Mouse (Mus musculus): ENCODE data around the gene Carm1. TPM values are rescaled to one million over a fixed set of nuclear protein-coding genes. Genes with fewer than 3 reads are reported as not detected.
"Not testable (repeated sequence)": the region's sequence is repeated elsewhere in the genome, so short reads cannot be mapped to it uniquely, and the experiment has no call there.

Carm1 gene
- polyA plus RNA-seq, 1 experiment, result 98.5 TPM

- Histone ChIP-seq H3K36me3 (ENCODE audit: control insufficient read depth, insufficient read depth, low read length) (no peaks in the 10 kb centered on the region), H3K27ac (ENCODE audit: control insufficient read depth, insufficient read depth, low read length) (no peak overlapping the region), H3K4me3 (ENCODE audit: control insufficient read depth, insufficient read depth, low read length) (no peak overlapping the region), H3K4me1 (replicated peaks; ENCODE audit: control insufficient read depth, insufficient read depth, low read length) (no peaks in the 10 kb centered on the region), H3K27me3 (ENCODE audit: control insufficient read depth, insufficient read depth, low read length) (no peaks in the 10 kb centered on the region)
- no peak for DNase-seq
- TF ChIP-seq POLR2A (IDR thresholded peaks at IDR 0.05; ENCODE audit: control insufficient read depth, extremely low read depth, insufficient read depth, low read length, poor library complexity) (no peak), CTCF (IDR thresholded peaks at IDR 0.05; ENCODE audit: borderline replicate concordance, control insufficient read depth, extremely low read depth, insufficient read depth, low read length, poor library complexity) (no peak)
- WGBS, result 86% methylated on average over 6 of the region's 6 CpGs
Measured at GRCm38 (mm10) chr9:21517947-21518495, 28.7 kb upstream of the Carm1 start.

- not testable (repeated sequence) for DNase-seq; H3K4me3 ChIP-seq (ENCODE audit: control insufficient read depth, insufficient read depth, low read length); H3K4me1 ChIP-seq (replicated peaks; ENCODE audit: control insufficient read depth, insufficient read depth, low read length); H3K36me3 ChIP-seq (ENCODE audit: control insufficient read depth, insufficient read depth, low read length); H3K27me3 ChIP-seq (ENCODE audit: control insufficient read depth, insufficient read depth, low read length); H3K27ac ChIP-seq (ENCODE audit: control insufficient read depth, insufficient read depth, low read length)
- 91% methylated on average over 6 of the region's 6 CpGs for WGBS
Measured at GRCm38 (mm10) chr9:21518690-21519089, 28.0 kb upstream of the Carm1 start.

- no peak for DNase-seq
- TF ChIP-seq CTCF (IDR thresholded peaks at IDR 0.05; ENCODE audit: borderline replicate concordance, control insufficient read depth, extremely low read depth, insufficient read depth, low read length, poor library complexity) (no peak), POLR2A (IDR thresholded peaks at IDR 0.05; ENCODE audit: control insufficient read depth, extremely low read depth, insufficient read depth, low read length, poor library complexity) (no peak)
- WGBS, result 23% methylated on average over 7 of the region's 7 CpGs
Measured at GRCm38 (mm10) chr9:21525142-21525936, 21.4 kb upstream of the Carm1 start.

GRCm38 (mm10) chr9:21525937-21526633 lies 20.6 kb upstream of the Carm1 start, which contains the start of gene AB124611:
TSS of gene AB124611 (plus strand) at chr9:21526176.
- Histone ChIP-seq H3K4me3 (ENCODE audit: control insufficient read depth, insufficient read depth, low read length) (peak within 1 kb of the TSS; percentile 72), H3K27me3 (ENCODE audit: control insufficient read depth, insufficient read depth, low read length) (no peaks in the 10 kb centered on the region), H3K4me1 (replicated peaks; ENCODE audit: control insufficient read depth, insufficient read depth, low read length) (peaks cover 17% of the 10 kb centered on the region), H3K36me3 (ENCODE audit: control insufficient read depth, insufficient read depth, low read length) (no peaks in the 10 kb centered on the region), H3K27ac (ENCODE audit: control insufficient read depth, insufficient read depth, low read length) (peak within 1 kb of the TSS; percentile 33; the same call in 1 of the 2 replicates)
- TF ChIP-seq CTCF (IDR thresholded peaks at IDR 0.05; ENCODE audit: borderline replicate concordance, control insufficient read depth, extremely low read depth, insufficient read depth, low read length, poor library complexity) (peak; percentile 34; the same call in 1 of the 2 replicates), POLR2A (IDR thresholded peaks at IDR 0.05; ENCODE audit: control insufficient read depth, extremely low read depth, insufficient read depth, low read length, poor library complexity) (no peak)
- WGBS, result 14% methylated on average over 14 of the region's 14 CpGs
- DNase-seq, result peak; percentile 57

More at GRCm38 (mm10) chr9:21525142-21525936, 21.4 kb upstream of the Carm1 start:
- H3K4me3 ChIP-seq (ENCODE audit: control insufficient read depth, insufficient read depth, low read length), result peak overlapping the region; percentile 72; the same call in 1 of the 2 replicates
- peak overlapping the region; percentile 30; the same call in 1 of the 2 replicates for H3K27ac ChIP-seq (ENCODE audit: control insufficient read depth, insufficient read depth, low read length)
- H3K36me3 ChIP-seq (ENCODE audit: control insufficient read depth, insufficient read depth, low read length), result no peaks in the 10 kb centered on the region
- H3K27me3 ChIP-seq (ENCODE audit: control insufficient read depth, insufficient read depth, low read length), result no peaks in the 10 kb centered on the region
- H3K4me1 ChIP-seq (replicated peaks; ENCODE audit: control insufficient read depth, insufficient read depth, low read length), result peaks cover 17% of the 10 kb centered on the region

- H3K4me3 ChIP-seq (ENCODE audit: control insufficient read depth, insufficient read depth, low read length), result peak overlapping the region; percentile 72
- no peaks in the 10 kb centered on the region for H3K36me3 ChIP-seq (ENCODE audit: control insufficient read depth, insufficient read depth, low read length)
- WGBS, result 35% methylated on average over 3 of the region's 3 CpGs
- TF ChIP-seq POLR2A (IDR thresholded peaks at IDR 0.05; ENCODE audit: control insufficient read depth, extremely low read depth, insufficient read depth, low read length, poor library complexity), result no peak
- TF ChIP-seq CTCF (IDR thresholded peaks at IDR 0.05; ENCODE audit: borderline replicate concordance, control insufficient read depth, extremely low read depth, insufficient read depth, low read length, poor library complexity), result no peak
- H3K4me1 ChIP-seq (replicated peaks; ENCODE audit: control insufficient read depth, insufficient read depth, low read length), result peaks cover 17% of the 10 kb centered on the region
- DNase-seq, result no peak
- no peaks in the 10 kb centered on the region for H3K27me3 ChIP-seq (ENCODE audit: control insufficient read depth, insufficient read depth, low read length)
- no peak overlapping the region for H3K27ac ChIP-seq (ENCODE audit: control insufficient read depth, insufficient read depth, low read length)
Measured at GRCm38 (mm10) chr9:21526634-21526944, 20.1 kb upstream of the Carm1 start.

- TF ChIP-seq CTCF (IDR thresholded peaks at IDR 0.05; ENCODE audit: borderline replicate concordance, control insufficient read depth, extremely low read depth, insufficient read depth, low read length, poor library complexity) (no peak), POLR2A (IDR thresholded peaks at IDR 0.05; ENCODE audit: control insufficient read depth, extremely low read depth, insufficient read depth, low read length, poor library complexity) (no peak)
- no peaks in the 10 kb centered on the region for H3K36me3 ChIP-seq (ENCODE audit: control insufficient read depth, insufficient read depth, low read length)
- no peak for DNase-seq
- H3K4me3 ChIP-seq (ENCODE audit: control insufficient read depth, insufficient read depth, low read length), result no peak overlapping the region
- WGBS, result 100% methylated on average over 2 of the region's 2 CpGs
- no peaks in the 10 kb centered on the region for H3K27me3 ChIP-seq (ENCODE audit: control insufficient read depth, insufficient read depth, low read length)
- H3K27ac ChIP-seq (ENCODE audit: control insufficient read depth, insufficient read depth, low read length), result no peak overlapping the region
- H3K4me1 ChIP-seq (replicated peaks; ENCODE audit: control insufficient read depth, insufficient read depth, low read length), result peaks cover 17% of the 10 kb centered on the region
Measured at GRCm38 (mm10) chr9:21527100-21527801, 19.4 kb upstream of the Carm1 start.

Data from thymus, adult 2 months (tissue).